Mouse (Mus musculus) gastrocnemius, adult 18-20 months (tissue): ENCODE measurements around the gene Syngr1. TPM values are rescaled to one million over a fixed set of nuclear protein-coding genes. Genes with fewer than 3 reads are reported as not detected.
"Not testable (repeated sequence)": the region's sequence is repeated elsewhere in the genome, so short reads cannot be mapped to it uniquely, and the experiment has no call there.

Experiments
- DNase-seq: peaks from one replicate; pipeline ENCODE4 v3.0.0; 2021; ENCODE audit warnings: low spot score
- total RNA-seq, 2 experiments: library from RNA; stranded (reverse); gene quantifications; 2 replicates each; pipeline ENCODE4 v1.2.3; 2021

Syngr1 gene
- total RNA-seq, 2 experiments from 2014 or later: 54.8 to 60.6 TPM

DNA sequence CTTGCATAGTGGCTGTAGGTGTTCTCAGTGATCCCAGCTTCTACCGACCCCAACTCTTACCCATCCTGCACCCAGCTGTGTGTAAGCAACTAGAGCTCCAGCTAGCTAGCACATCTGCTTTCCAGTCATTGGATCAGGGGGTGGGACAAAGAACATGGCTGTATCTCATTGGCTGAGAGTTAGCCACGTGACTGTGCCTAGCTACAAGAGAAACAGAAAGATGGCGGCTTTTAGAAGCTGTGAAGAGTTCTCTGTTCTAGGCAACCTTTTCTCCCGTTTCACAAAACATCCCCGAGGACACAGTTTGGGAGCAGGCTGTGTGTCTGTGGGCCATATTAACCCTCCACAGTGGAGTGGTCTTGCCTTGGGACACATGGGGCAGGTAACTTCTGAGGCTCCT lies 24.1 kb downstream of the Syngr1 start:
- no peak for DNase-seq

DNA sequence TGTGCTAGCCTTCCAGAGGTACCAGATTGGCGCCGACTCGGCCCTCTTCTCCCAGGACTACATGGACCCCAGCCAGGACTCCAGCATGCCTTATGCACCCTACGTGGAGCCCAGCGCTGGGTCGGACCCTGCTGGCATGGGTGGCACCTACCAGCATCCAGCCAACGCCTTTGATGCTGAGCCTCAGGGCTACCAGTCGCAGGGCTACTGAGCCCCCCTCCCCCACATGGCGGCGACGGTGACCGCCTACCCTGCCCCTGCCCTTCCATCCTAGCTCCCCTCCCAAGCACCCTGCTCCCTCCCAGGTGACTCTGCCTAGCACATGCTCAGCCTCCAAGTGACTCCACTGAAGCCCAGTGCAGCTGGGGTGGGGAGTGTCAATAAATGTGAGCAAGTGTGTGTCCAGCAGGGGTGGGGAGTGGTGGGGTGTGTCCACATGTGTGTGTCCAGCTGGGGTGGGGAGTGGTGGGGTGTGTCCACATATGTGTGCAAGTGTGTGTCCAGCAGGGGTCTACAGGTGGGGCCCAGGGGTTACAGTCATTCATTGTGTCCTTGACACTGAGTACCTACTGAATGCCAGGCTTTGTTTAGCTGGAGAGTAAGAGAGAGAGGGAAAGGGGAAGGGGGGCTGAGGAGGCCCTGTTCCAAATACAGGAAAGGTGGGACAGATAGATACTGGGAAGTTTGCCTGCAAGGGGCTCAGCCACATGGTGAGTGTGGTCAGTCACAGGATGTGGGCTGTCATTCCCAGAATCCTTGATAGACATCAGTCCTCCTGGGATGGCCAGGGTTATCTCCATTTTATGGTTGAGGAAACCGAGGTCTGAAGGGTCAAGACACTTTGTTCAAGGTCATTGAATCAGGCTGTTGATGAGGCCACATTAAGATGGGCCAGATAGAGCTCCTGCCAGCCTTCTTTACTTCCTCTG lies 25.0 kb downstream of the Syngr1 start:
- DNase-seq: no peak

DNA sequence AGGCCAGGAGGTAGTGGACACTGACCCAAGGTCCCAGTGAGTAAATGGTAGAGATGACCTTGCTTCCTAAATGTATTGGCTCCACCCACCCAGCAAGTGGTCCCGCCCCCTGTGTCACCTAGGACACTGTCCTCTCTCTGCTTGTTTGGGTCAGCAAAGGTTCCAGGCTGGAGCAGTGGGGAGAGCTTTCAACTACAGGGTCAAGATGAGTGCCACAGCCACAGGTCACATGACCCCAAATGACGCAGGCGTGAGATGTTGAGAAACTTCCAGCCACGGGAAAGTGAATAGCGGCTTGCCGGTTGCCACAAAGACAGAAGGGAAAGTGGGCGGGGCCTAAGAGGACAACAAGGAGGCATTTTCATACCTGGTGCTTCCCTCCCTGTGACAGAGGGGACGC lies 26.0 kb downstream of the Syngr1 start:
- no peak for DNase-seq

DNA sequence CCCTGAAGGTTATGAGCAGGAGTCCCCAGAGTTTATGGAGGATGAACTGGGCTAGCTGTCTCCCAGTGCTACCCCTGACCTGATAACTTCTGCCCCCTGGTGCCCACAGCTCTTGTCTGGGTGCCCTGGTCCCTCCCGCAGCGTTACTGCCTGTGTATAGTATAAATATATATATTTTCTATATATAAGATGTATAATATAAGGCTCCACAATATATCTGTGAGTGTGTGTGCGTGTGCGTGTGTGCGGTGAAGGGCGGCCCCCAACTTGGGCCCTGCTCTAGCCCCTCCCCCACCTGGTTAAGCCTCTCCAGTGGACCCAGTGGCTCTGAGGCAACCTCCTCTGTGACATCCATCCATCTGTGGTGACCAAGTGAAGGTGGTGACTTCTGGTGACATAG lies 27.9 kb downstream of the Syngr1 start:
- DNase-seq: no peak

DNA sequence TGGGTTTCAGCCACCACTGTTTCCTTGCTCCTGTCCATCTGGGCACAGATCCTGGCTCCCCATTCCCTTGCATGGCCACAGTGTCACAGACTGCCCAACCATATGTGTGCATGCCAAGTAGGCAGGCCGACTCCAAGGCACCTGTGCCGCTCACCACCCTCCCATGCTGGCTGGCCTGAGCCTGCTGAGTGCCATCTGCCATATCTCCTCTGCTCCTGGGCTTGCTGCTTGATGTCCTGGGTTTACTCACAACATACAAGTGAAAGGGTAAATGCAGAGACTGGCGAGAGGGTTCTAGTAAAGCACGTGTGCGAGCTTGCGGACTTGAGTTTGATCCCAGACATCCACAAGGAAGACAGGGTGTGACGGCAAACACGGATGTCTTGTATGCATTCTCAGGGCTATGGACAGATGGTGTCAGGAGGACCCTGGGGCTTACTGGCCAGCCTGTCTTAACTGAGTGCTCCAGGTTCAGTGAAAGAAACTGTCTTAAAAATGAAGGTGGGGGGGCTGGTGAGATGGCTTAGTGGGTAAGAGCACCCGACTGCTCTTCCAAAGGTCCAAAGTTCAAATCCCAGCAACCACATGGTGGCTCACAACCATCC lies 30.7 kb downstream of the Syngr1 start:
- DNase-seq: no peak

DNA sequence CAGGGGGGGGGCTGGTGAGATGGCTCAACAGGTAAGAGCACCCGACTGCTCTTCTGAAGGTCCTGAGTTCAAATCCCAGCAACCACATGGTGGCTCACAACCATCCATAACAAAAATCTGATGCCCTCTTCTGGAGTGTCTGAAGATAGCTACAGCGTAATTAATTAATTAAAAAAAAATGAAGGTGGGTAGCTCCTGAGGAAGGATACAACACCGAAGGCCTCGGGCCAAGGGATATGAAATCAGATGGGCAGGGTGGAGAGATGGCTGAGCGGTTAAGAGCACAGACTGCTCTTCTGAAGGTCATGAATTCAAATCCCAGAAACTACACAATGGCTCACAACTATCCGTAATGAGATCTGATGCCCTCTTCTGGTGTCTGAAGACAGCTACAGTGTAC lies 31.3 kb downstream of the Syngr1 start:
- not testable (repeated sequence) for DNase-seq

DNA sequence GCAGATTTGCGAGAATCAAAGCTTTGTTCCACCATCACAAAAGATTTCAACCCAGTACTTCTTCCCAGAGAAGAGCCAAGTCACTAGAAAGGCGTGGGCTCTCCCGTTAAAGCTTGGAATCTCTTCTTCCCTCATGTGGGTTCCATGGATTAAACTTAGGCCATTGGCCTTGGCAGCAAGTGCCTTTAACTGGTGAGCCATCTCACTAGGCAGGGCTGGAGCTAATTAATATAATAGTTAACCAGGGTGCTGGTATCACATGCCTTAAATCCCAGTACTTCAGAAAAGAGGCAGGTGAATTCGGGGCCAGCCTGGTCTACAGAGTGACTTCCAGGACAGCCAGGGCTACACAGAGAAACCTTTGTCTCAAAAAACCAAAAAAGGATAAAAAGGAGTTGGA lies 33.5 kb downstream of the Syngr1 start:
- DNase-seq: no peak

DNA sequence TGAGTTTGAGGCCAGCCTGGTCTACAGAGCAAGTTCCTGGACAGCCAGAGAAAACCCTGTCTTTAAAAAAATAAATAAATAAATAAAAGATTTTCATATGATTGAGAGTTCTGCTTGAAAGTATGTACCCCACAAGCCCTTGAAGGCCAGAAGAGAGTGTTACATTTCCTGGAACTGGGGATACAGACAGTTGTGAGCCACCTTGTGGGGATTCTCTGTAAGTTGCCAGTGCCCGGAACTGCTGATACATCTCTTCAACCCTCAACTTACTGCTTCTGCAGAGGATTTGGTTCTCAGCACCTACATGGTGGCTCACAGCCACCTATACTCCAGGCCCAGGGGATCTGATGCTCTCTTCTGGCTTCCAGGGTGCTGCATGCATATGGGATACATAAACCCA lies 36.1 kb downstream of the Syngr1 start:
- no peak for DNase-seq

DNA sequence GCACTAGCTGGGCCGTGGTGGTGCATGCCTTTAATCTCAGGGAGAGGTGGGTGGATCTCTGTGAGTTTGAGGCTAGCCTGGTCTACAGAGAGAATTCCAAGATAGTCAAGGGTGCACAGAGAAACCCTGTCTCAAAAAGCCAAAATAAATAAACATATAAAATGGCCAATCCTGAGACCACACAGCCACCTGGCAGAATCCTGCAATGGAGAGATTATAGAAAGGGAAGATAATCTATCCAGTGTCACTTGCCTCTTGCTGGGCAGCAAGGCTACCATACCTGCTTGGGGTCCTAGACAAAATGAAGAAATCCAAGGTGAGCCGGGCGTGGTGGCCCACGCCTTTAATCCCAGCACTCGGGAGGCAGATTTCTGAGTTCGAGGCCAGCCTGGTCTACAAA lies 38.8 kb downstream of the Syngr1 start:
- DNase-seq: no peak

DNA sequence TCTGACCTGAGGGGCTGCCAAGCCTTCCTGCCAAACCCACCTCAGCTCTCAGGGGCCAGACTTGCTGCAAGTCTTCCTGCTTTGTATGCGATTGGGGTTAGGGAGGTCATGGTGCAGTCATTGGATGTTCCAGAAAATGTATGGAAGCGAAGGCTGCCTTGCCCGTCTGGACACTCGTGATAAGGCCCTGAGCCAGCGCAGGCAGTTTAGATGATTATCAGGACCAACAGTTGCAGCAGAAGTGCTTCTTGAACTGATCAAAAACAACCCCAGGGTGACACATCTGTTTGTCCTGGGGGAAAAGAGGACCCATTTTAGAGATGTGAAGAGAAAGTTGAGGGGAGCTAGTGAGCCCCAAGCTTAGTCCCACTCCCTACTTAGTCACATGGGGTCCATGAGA lies 39.6 kb downstream of the Syngr1 start:
- DNase-seq: no peak

DNA sequence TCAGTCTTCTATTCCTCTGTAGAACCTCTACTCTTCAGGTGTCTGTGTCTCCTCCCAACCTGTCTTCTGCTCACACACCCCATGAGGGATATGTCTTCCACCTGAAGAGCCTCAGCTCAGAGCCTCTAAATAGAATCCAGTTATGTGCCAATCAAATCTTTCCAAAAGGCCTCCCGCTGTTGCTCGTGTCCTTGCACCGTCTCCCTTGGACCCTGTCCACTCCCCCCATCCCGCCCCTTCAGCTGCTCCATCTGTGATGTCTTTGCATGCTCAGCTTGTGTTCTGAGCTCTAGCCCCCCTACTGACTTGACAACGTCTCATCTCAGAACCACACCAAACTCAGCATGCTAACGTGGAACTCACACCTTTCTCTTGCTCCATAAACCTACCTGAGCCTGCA lies 40.3 kb downstream of the Syngr1 start:
- DNase-seq: no peak

DNA sequence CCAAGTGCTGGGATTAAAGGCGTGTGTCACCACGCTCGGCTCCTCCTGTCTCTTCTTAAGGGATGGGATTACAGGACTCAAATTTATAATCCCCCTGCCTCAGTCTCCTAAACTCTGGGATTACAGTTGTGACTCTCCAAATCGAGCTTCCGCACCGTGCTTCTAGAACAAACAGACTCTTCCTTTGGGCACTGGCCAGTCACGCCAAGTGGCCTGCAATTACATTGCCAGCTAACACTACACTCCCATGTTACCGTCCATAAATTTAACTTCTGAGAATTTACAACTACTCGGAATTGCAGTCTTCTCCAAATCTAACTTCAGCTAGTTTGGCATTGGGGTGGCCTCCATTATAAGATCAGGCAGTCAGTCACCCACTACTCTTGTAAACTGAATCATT lies 41.3 kb downstream of the Syngr1 start:
- no peak for DNase-seq

DNA sequence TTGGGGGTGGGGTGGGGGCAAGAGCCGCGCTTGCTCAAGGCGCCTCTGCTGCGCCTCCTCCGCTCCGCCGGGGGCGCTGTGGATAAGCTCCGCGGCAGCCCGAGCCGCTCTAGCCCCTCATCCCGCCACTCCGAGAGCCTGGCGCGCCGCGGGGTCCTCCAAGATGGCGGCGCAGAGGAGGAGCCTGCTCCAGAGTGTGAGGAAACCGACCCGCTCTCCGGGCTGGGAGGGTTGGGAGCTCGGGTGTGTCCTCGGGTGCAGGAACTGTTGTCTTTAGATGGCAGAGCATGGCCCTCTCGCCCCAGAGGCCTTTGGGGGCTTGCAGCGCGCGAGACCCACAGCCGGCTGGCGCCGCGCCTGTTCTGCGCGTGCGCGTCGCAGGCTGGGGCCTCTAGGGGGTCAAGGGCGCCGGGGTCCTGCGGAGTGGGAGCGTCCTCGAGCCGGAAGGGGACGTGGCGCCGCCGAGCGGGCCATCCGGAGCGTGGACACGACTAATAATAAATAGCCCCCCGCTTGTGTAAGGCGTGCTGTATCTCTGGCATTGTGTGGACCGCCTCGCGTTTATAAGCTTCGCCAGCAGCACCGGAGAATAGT lies 42.0 kb downstream of the Syngr1 start, which contains the start of gene Tab1:
Gene Tab1 (plus strand): TSS at position 135 of the 594 bp plus-strand sequence.
- peak; percentile 91 for DNase-seq

DNA sequence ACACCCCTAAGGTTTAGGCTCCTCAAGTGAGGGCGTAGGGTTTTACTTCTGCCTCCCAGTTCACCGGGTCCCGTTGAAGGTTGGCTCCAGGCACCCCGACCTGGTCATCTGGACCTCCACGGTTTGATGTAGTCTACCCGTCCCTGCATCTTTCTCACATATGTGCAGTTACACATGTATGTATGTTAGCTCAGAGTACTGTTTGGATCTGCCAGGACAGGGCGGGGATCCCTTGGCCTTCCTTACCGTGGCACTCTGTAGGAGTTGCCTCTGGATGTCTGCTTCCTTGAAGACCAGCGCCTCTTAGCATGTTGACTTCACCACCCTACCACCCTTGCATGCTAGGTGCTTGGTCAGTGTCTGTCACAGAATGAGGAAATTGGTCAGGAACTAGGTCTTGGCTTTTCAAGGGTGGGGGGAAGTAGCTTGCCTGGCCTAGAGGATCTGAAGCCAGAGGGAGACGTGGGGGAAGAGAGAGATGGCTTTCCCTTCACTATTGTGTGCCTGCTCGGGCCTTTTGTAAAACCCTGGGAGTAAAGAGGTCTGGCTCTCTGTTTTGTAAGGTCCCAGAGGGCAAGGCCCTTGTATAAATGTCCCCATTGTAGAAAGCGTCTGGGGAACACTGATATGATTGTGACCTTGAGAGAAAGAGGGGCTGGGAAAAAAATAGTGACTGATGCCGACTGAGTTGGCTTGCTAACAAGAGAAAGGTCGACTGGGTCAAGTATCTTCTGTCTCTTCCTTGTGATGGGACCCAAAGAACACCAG lies 42.7 kb downstream of the Syngr1 start:
- DNase-seq: peak; percentile 33

DNA sequence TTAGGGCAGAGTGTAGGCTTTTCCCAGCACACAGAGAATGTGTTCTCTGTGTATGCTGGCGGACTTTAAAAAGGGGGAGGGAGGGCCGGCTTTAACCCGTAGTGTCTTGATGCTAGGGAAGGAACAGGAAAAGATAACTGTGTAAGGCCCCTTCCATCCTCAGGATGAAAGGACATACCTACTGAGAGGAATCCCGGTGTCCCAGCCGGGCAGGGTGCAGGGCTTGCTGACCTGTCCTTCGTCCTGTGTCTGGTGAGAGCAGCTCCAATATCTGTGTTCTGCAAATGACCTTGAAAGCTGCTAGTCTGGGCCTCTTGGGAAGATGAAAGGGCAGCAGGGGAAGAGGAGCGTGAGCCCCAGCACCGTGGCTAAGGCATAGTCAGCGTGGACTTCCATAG lies 43.3 kb downstream of the Syngr1 start:
- no peak for DNase-seq

DNA sequence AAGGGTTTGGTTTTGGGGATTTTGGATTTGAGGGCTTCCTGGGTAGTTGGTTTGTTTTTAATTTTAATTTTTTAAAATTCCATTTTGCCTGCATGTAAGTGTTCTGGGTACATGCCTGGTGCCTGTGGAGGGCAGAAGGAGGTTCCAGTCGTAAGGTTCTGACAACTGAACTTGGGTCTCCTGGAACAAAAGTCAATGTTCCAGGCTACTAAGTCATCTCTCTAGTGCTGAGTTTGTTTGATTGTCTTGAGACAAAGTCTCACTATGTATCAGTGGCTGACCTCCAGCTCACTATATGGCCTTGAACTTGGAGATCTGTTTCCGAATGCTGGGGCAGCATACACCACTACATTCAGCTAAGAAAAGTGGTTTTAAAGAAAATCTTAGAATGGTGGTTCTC lies 44.4 kb downstream of the Syngr1 start:
- DNase-seq: no peak

DNA sequence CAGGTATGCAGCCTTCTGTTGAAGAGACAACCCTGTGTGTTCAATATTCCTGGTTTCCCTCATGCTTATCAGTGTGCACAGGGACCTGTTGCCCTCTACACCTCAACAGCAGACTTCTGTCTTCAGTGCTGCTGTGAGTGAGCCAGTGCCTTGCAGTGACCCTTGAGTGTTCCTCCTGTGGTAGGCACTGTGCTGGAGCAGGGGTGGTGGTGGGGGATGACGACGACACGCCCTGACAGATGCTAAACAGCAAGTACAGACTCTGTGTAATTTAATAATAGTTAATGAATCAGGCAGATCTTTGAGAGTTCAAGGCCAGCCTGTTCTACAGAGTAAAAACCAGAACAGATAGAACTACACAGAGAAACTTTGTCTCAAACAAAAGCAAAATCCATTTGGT lies 45.5 kb downstream of the Syngr1 start:
- DNase-seq: no peak

DNA sequence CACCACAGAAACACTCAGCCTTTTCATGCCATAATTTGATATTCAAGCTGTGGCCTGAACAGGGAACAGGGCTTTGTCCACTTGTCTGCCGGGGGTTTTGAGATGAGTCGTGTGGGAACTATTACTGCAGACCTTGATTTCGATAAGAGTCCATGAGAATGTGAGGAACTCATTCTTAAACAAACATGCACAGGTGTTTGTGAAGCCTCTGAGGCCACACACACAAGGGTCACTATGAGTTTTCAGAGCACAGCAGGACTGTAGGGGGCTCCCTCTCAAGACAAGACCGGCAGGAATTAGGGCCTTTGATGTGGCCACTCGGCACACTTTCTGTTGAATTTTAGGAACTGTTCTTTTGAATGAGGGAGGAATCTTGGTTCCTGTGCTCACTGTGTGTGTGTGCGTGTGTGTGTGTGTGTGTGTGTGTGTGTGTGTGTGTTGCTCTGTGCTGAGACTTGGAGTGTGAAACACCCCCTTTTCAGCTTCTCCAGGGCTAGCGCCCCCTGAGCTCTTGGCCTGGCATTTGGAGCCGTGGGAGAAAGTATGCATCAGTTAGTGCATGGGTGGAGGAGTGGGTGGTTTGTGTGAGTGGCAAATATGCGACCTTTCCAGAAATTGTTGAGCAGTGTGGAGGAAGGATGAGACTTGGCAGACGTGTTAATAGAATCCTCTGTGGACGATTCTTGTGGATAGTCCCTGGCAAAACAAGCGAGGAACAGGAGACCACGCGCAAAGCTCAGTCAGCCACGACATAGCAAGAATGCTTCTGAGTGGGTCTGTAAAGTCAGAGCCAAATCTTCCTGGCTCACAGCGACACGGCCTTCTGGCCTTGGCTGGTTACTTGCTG lies 47.0 kb downstream of the Syngr1 start:
- DNase-seq: no peak

DNA sequence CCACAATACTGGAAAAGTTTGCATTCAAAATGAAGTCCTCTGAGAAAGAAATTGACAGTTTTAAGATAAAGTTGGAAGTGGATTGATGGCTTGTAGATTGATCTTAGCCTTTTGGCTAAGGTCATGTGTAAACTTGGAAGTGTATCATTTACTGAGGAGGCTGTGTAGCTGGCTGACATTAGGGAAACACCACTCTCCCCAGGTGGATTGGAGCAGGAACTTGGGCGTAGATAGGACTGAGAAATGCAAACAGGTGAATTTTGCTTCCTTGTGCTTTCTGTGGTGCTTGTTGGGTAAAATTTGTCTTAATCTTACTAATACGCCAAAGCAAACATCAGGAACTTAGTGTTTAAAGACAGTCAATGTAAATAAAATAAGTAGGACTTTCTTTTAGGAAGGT lies 49.2 kb downstream of the Syngr1 start:
- no peak for DNase-seq

DNA sequence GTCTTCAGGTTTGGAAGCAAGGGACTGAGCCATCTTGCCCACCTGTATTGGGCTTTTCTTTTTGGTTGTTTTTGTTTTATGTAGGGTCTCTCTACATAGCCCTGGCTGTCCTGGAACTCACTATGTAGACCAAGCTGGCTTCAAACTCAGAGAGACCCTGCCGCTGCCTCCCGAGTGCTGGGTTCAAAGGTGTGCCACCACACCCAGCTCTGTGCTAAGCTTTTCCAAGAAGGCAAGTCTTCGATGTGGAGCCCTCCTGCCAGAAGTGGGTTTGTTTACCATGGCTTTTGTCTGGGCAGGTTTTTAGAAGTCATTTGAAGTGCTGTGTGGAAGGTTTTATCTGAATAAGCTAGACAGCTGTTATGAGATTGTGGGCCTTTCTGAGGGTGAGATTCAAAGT lies 49.7 kb downstream of the Syngr1 start:
- no peak for DNase-seq

DNA sequence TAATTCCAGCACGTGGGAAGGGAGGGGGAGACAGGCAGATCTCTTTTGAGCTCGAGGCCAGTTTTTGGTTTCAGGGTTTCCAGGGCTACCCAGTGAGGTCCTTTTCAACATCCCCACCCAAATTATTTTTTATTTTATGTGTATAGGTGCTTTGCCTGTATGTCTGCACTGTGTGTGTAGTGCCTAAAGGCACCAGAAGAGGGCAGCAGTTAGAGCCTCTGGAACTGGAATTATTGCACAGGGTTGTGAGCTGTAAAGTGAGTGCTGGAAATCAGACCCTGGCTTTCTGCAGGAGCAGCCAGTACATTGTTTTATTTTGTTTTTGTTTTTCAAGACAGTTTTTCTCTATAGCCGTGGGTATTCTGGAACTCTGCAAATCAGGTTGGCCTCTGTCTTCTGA lies 51.0 kb downstream of the Syngr1 start:
- DNase-seq: no peak
